Mouse (Mus musculus): Measurements from ENCODE around the gene Mphosph8. TPM values are rescaled to one million over a fixed set of nuclear protein-coding genes. Genes with fewer than 3 reads are reported as not detected.

Mphosph8 gene
- polyA plus RNA-seq (2012; rRNA removed) = 28.4 and 31.0 TPM in 2 replicates

DNA sequence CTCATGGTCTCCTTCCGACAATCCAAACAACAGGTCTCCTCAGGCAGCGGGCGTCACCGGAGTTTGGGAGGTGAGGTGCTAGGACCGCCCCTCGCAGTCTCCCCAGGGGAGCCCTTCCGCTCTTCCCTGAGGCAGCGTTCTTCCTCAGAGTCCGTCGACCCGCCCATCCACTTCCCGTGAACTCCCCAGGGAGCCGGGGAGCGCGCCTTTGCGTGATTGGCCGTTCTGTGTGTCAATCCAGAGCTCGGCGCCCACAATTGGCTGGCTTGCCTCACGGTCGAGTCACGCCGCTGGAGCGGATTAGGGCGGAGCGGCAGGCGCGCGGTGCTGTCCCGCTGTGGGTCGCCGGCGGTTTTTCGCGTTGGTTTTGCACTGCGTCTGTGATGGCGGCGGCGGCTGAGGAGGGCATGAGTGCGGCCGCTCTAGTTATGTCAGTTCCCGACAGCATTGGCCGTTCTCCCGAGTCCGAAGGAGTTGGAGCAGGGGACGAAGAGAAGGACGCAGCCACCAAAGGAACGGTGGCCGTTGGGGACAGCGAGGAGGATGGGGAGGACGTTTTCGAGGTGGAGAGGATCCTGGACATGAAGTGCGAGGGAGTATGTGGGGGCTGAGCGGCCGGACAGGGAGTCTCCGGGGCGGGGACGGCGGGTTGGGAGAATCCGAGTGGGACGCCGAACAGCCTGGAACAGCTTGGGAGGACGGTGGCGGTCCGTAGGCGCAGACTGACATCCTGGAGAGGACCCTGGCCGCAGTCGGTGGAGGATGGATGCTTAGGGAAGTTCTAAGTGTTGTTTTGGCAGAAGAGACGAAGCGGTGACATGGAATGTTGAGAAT, at the start of gene Mphosph8:
TSS of gene Mphosph8 (plus strand) at position 280 of the 834 bp plus-strand sequence.

Other genes with a start within 250 kb of the Mphosph8 start
- 8.1 and 8.6 TPM in 2 replicates for gene Cenpj, start 92.8 kb upstream of the Mphosph8 start, polyA plus RNA-seq (2012; rRNA removed)
- gene Parp4, start 92.6 kb upstream of the Mphosph8 start, polyA plus RNA-seq (2012; rRNA removed) = 1.2 and 1.7 TPM in 2 replicates
- 62.5 and 71.8 TPM in 2 replicates for gene Pspc1, start 110.1 kb downstream of the Mphosph8 start, polyA plus RNA-seq (2012; rRNA removed)
- gene Zmym5, start 143.5 kb downstream of the Mphosph8 start, polyA plus RNA-seq (2012; rRNA removed) = 29.7 and 32.0 TPM in 2 replicates
- gene Zmym2, start 218.4 kb downstream of the Mphosph8 start, polyA plus RNA-seq (2012; rRNA removed) = 61.6 and 65.6 TPM in 2 replicates

Data from central nervous system, embryonic 18 days (tissue).